Mouse (Mus musculus) spleen, postnatal 14 days (tissue): ENCODE results near the gene Pglyrp2.

Experiments
- DNase-seq, 2 experiments: peaks; one replicate each; pipeline ENCODE4 v3.0.0; 2021 to 2022; ENCODE audit warnings: low spot score in 2 of 2

The Pglyrp2 gene

DNA sequence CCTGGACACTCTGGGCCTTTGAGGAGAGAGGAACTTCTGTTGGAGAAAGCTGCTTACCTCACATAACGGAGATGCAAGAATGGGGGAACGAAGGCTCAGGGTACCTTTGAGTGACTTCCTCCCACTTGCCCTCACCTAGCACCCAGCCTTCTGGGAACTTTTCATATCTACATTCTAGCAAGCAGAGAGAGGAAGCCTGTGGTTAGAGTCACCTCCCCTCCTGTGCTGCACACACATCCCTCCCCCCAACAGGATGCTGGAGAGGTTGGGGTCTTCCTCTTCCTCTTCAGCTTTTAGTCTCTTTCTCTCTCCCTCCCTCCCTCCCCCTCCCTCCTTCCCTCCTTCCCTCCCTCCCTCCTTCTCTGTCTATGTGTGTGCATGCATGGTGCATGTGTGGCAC, at the start of gene Pglyrp2:
TSS of gene Pglyrp2 (minus strand) at position 134 of the 400 bp plus-strand sequence.
- no peak for DNase-seq

DNA sequence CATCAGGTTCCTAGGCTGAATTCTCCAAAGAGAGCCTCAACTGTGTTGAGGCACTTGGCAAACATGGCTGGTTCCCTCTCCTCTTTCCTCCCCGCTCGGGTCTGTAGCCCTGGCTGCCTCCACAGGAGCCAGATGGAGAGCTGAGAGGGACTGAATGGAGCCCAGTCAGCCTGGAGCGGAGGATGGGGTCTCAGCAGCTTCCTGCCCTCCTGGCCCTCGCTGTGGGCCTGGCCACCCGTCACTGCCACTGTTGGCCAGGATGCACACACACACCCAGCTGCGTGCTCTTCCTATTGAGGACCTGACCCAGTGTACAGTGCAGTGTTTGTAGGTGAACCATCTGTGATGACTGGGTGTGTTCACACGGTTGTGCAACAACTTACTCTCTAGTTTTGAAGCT, 48.2 kb upstream of the Pglyrp2 start:
- DNase-seq, result no peak

DNA sequence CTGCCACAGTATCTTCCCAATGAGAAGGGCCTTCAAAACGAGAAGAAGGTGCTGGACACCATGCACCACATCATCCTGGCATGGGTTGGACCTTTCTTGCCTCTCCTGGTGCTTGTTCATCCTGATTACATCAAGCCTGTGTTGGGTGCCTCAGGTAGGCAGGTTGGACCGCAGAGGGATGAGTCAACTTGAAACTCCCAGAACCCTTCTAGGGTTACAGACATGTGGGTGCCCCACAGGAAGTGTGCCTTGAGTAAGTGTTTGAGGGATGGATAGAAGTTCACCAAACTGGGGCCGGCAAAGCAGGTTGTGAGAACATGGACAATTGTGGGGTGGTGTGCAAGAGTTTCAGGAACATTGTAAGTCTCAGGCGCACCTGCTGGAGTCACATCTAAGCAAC, 46.8 kb upstream of the Pglyrp2 start:
- no peak for DNase-seq

DNA sequence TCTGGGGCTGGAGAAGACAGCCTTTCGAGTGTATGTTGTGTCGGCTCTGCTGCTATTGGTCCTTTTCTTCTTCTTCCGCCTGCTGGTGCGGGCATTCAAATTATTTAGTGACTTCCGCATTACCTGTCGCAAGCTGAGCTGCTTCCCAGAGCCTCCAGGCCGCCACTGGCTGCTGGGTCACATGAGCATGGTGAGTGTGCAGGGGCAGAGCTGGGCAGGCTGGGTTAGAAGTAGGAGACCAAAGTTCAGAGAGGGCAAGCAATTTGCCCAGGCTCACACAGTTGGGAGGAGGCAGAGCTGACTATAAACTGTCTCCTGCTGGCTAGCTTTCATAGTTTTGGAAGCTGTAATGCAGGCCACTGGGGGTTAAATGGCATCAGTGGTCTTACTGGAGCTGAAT, 44.5 kb upstream of the Pglyrp2 start:
- DNase-seq, result no peak

DNA sequence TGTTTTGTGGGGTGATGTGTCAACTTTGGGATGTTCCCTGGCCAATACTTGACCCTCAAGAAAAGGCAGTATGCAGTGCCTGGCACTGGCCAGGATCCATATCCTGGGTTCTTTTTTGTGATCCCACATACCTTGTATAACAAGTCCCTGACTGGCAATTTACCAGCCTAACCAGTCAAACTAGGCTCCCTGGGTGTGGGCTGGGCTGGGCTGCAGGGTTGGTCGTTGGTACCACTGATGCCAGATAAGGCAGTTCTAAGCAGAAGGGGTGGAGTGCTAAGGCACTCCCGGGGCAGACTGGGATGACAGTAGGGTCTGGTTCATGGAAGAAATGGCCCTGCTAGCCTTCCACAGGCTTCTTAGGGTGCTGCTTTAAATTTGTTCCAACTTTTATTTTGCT, 31.0 kb upstream of the Pglyrp2 start:
- peak in 1 of 2 experiments; percentile 12 for DNase-seq

DNA sequence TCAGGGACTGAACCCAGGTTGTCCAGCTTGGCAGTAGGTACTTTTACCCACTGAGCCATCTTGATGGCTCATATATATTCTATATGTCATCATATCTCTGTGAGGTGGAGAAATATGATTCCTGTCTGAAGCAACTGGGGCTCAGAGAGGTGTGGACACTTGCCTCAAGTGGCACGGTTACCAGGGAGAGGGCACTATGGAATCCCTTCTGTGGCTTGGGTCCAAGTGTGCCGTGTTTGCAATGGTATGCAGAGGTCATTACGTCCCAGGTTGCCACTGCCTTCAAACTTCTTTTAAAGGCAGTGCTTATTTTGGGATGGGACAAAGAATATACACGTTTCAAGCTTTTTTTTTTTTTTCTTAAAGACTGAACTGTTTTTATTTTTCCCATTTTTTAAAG, 30.2 kb upstream of the Pglyrp2 start:
- no peak for DNase-seq

DNA sequence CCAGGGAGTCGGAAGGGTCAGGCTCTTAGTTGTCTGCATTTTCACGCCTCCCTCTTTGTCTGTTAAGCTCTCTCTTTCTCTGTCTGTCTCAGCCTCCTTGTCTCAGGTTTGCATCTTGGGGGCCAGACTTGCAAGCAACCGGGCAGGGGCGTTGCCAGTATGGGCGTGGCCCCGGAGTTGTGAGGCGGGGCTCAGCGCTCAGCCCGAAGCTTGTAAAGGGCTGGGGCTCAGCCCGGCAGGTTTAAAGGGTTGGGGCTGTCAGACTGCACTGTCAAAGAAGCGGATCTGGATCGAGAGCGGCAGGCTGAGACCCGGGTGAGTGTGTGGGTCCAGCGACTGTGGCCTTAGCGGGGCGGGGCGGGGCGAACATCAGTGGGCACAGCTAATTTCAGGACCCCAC, 28.5 kb upstream of the Pglyrp2 start, which contains the start of gene Cyp4f39:
TSS of gene Cyp4f39 (plus strand) at position 242 of the 400 bp plus-strand sequence.
- peak; percentile 6 to 15 for DNase-seq

DNA sequence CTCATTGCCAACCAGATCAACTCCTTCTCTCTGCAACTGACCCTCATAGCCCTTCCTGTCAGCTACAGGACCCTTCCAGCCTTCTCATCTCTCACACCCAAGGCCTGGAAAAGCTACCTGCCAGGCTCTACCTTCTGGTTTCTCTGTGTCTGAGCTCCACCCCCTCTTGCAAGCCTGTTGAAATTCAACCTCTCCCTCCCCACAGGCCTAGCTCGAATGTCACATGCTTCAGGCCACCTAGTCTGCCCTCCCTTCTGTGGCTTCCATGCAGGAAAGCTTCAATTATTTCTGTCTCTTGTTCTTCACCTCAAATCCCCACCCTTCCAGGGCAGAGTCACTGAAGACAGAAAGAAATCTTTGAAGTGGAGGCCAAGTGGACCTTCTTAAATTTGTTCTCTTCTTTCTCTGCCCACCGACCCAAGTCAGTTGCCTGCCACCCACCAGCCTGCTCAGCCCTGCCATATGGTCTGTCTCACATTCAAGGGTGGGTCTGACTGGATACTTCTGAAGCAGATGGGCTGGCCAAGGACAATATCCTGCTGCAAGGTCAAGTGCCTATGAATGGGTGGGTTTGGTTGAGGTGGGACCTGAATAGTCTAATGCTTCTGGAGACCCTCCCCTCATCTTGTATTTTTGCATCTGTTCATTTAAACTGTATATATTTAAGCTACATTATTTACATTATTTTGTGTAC, 27.0 kb upstream of the Pglyrp2 start:
- DNase-seq, result no peak

DNA sequence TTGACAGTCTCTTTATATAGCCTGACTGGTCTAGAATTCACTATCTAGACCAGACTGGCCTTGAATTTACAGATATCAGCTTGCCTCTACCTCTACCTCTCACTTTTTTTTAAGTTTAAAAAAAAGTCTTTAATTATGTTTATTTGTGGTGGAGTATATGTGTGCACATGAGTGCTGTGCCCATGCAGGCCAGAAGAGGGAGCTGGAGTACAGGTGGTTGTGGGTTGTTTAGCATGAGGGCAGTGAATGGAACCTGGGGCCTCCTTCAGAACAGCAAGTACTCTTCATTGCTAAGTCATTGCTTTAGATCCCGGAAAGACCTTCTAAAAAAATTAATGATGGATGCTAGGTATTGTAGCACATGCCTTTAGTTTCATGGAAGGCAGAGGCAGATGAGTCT, 25.1 kb upstream of the Pglyrp2 start:
- no peak for DNase-seq

DNA sequence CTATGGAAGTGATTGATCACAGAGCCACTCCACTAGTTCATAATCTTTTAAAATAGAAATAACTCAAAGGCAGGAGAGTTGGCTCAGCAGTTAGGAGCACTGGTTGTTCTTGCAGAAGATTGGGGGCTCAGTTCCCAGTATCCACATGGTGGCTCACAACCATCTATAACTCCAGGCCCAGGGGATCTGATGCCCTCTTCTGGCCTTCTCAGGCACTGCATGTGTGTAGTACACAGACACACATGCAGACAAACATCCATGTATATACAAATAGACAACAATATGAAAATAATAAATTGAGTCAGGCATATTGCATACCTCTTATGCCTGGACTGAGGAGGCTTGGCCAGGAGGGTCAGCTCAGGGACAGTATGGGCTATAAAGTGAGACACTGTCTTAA, 23.2 kb upstream of the Pglyrp2 start:
- no peak for DNase-seq

DNA sequence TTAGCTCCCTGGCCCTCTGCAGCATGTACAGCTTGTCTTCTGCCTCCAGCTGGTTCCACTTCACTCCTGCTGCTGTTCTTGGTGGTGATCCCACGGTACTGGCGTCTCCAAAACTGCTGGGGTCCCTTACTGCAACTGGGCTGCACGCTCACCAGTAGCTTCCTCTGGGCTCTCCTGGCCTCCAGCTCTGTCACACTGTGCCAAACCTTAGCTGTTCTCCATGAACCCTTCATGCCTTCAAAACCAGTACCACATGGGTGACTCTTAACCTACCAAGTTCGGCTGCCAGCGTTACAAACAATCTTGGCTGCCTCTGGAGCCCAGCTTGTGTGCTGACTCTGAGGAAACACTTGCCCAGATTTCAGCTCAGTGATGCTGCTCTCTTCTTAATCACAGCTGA, 21.0 kb upstream of the Pglyrp2 start:
- DNase-seq, result no peak

DNA sequence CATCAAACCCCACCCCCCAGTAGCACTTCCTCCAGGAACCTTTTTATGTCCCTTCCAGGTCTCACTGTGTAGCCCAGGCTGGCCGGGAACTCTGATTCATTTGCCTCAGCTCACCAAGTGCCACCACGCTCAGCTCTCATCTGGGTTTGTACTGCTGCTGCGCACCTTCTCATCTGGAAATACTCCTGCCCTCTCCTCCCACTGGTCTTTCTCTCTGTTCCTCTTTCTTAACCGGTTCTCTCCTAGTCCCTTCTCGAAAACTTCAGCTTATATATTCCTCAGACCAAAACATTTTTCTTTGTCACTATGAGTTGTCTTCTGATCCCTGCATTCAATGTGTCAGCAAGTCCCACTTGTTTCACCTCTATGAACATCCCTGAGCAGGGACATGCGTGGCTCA, 19.3 kb upstream of the Pglyrp2 start:
- DNase-seq, result no peak

DNA sequence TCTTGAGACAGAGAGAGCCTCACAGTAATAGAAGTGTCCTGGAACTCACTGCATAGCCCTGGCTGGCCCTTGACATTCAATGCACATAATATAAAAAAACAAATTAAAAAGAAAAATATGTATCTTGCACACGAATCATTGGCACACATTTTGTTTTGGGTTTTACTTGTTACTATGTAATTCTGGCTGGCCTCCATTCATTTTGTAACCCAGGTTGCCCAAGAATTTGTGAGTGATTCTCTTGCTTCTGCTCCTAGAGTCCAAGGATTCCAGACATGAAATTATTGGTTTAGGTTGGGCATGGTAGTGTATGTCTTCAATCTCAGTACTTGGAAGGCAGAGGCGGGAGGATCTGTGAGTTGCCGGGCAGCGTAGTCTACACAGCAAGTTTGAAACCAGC, 13.1 kb upstream of the Pglyrp2 start:
- no peak for DNase-seq

DNA sequence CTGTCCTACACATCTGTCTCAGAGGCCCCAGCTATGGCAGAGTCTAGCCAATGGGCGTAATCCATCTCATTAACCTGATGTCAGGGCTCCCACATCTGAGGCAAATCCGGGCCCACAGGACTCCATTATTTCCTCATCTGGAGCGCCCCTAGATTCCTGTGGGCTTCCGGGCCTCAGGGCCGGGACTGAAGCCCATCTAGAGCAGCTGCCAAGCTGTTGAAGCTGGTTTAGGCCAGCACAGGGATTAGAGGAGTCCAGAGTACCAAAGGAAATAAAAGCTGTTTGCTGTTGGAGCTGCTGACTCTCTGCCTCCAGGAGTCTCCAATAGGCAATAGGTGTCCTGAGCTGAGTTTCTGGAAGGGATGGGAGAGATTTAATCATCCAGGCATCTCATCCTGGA, 11.2 kb upstream of the Pglyrp2 start:
- no peak for DNase-seq

DNA sequence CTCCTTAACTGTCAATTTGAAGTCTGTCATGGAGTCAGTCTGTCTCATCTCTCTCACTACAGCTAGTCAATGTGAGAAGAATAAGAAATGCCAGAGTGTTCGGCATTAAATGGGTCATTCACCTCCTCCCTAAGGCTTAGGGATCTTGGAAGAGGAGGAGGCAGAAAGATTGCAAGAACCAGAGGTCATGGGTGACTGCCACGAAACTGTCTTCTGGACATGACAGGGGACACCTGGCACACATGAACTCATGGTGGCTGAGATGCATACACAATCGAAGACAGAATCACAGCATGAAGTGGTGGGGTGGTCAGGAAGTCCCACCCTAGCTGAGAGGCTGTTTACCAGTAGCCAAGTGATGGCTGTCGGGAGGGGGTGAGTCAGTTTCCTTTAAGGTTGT, 10.4 kb upstream of the Pglyrp2 start:
- no peak for DNase-seq

DNA sequence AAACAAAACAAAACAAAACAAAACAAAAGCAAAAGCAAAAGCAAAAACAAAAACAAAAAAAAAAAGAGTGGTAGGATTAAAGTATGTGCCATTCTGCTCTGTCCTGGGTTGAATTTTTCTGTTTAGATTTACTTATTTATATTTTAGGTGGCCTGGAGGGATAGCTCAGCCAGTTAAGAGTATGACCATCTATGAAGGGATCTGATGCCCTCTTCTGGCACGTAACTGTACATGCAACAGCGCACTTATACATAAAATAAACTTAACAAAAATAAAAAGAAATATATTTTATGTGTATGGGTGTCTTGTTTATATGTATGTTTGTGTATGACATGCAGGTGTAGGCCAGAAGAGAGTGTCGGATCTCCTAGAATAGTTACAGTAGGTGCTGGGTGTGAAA, 8.0 kb upstream of the Pglyrp2 start:
- no peak for DNase-seq

DNA sequence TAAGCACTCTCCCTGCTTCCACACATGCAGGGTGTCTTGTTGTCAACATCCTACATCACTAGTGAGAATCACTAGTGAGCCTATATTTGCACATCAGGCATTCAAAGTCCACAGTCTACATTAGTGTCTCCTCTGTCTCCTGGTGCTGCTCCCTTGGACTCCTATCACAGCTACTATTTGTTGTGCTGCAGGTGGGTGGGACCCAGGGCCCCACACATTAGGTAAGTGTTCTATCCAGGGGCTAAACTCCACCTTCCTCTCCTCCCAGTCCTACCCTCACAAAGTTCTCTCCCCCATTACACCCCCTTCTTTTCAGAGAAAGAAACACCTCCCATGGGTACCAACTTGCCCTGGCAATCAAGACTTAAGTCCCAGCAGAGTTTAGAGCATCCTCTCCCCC, 2.6 kb upstream of the Pglyrp2 start:
- no peak for DNase-seq

DNA sequence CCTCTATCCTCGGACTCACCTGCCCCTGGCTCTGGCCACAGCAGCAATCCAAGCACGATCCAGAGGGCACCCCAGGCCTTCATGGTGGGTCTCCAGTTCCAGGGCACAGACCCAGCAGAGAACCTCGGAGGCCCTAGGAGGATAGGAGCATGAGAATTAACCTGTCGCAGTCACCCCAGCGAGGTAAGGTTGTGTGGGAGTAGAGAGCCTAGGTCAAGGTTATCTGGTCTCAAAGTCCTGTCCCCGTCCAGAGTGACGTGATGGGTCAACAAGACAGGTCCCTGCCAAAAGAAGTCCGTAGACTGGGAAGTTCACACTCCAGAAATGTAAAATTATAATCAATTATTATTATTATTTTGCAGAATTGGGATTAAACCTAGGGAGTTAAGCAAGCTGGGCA, 3.2 kb downstream of the Pglyrp2 start:
- DNase-seq, result no peak

DNA sequence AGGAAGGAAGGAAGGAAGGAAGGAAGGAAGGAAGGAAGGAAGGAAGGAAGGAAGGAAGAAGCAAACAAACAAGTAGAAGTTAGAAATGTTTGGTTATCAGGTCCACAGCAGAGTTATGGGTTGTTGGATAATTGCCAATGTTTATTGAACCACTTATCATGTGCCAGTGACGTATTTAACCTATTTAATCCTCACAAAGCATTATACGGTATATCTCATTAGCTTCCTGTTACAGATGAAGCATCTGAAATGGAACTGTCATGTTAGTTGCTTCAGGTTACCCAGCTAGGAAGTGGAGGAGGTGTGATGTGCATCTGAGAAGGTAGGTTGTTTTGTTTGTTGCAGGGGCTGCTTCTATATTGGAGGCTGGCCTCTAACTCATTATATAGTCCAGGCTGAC, 4.0 kb downstream of the Pglyrp2 start:
- DNase-seq, result no peak

DNA sequence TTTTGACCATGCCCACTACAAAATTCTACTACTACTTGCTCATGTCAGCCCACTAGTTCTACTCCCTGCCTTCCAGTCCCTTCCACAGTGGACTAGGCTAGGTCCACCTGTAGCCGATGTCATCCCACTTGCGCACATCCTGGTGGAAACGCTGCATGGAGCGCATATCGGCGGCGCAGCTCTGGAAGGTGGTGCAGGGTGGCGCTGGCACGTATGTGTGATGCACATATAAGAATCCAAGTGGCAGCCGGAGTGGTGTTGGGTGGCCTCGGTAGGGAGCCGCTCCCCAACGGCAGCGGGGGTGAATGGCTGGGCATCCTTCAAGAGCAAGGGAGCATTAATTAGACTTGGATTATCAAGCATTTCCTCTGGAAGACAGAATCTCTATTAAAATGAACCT, 7.2 kb downstream of the Pglyrp2 start:
- no peak for DNase-seq

DNA sequence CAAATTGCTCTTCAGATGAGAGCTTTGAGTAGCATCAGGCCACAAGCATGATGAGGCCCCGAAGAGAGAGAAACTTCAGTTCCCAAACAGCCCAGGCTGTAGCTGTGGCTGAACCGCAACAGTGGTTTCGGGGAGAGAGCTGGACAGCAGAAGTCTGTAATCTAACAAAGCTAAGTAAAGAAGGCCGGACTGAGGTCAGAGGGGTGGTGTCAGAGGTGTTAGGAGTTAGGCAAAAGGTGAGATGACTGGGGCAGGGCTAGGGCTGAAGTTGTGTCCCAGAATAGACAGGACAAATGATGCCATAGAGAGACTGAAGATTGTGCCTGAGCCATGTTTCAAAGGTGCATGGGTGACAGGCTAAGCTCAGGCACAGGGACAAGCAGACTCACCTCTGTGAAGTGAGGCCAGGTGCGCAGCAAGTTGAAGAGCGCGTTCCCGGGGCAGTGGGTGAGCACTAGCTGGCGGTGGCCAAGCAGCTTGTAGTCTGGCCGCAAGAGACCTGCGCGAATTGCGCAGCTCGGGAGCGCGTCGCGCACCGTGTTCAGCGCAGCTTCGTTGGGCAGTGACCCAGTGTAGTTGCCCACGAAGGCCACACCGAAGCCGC, 8.4 kb downstream of the Pglyrp2 start:
- DNase-seq, result no peak

DNA sequence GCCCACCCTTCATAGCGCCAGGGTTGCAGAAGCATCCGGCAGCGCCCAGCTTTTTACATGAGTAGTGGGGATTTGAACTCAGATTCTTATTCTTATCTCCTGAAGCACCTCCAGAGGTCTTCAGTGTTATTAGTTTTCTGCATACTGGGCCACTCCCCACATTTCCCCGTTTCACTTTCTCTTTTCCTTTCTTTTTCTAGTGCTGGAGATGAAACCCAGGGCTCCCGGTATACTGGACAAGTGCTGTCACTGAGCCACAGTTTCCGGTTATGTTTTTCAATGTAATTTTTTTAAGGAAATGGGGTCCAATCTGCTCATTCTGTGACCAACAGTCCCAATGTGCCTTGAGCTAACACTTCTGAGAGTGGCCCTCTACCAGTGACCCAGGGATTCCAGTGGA, 12.1 kb downstream of the Pglyrp2 start:
- DNase-seq, result no peak

DNA sequence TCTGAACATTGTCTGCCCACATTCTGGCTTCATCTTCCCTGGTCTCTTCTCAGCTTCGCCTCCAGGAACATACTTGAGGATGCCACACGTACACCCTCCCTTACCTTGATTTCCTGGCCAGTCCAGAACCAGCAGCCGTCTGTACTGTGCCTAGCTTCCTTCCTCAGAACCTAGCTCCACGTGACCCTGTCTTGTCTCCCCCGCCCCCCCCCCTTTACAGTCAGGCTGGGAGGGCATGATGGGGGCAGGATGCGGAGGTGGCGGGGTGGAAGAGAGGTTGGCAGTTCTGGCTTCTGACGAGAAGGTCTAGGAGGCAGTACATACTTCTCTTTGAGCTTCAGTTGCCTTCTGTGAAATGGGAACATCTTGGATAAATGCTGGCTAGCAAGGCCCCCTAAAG, 20.6 kb downstream of the Pglyrp2 start, which contains the start of gene Rasal3:
TSS of gene Rasal3 (minus strand) at position 167 of the 400 bp plus-strand sequence.
- DNase-seq, result peak in 1 of 2 experiments; percentile 22

DNA sequence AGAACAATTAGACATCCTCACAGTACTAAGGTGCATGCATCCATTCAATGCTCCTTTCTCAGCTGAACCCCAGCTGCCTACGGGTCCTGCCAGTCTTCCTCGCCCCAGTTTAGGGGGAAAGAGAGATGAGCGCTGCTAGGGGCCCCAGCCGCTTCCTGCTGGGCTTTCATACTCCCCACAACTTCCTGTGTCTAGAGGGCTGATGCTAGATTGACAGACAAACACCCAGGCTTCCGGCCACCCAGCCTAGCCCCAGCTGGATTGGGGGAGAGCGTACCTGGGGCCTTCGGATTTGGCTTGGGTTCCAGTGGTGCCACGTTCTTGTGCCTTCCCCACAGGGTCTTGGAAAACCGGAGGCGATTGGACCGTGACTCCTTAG, 21.2 kb downstream of the Pglyrp2 start:
- DNase-seq, result peak in 1 of 2 experiments; percentile 40
